Mouse (Mus musculus) E14TG2a.4 (cell line): Measurements from ENCODE around the gene Tbccd1.
"Not testable (repeated sequence)": the region's sequence is repeated elsewhere in the genome, so short reads cannot be mapped to it uniquely, and the experiment has no call there.

ENCODE experiments used
- H3K27me3 ChIP-seq: 2 replicates; pipeline ENCODE4 v1.6.1; 2014; ENCODE audit warnings: low read length, control low read depth; ENCODE audit not compliant: insufficient read depth
- H3K36me3 ChIP-seq: 2 replicates; pipeline ENCODE4 v1.6.1; 2014; ENCODE audit warnings: low read length, control low read depth; ENCODE audit not compliant: insufficient read depth
- H3K4me1 ChIP-seq: replicated peaks from 2 replicates; pipeline ENCODE4 v1.6.1; 2014; ENCODE audit warnings: low read depth, low read length, control low read depth
- H3K4me3 ChIP-seq: replicated peaks from 2 replicates; pipeline ENCODE4 v1.5.1; 2014; ENCODE audit warnings: mild to moderate bottlenecking, low read length
- H3K9me3 ChIP-seq: 2 replicates; pipeline ENCODE4 v1.6.1; 2014; ENCODE audit warnings: low read length, control low read depth
- CTCF ChIP-seq: conservative IDR thresholded peaks from 2 replicates; pipeline ENCODE4 v1.5.1; 2014; ENCODE audit warnings: low read length
- NANOG ChIP-seq: IDR thresholded peaks from 2 replicates; pipeline ENCODE4 v1.6.1; 2014; ENCODE audit warnings: borderline replicate concordance, low read length, mixed read lengths
- POU5F1 ChIP-seq: IDR thresholded peaks from 2 replicates; pipeline ENCODE4 v1.6.1; 2014; ENCODE audit warnings: low read length, borderline replicate concordance

The Tbccd1 gene

DNA sequence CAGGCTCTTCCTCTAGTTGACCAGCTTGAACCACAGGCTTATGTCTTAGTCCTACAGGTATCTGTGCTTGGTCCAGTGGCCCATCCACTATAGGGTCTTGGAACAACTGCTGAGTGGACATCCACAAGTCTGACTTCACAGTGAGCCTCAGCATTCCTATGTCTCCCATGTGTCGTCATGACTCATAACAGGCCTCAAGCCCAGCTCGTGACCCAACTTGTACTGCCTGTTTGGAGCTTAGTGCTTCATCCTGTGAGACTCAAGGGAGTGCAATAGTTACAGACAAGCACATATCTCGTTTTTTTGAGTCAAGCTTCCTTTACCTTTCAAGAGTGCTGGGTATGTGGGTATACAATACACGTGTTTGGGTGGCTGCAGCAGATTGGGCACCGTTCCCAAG, 74.8 kb downstream of the Tbccd1 start:
- Histone ChIP-seq H3K4me3 (no peak overlapping the region), H3K9me3 (peaks cover 40% of the 10 kb centered on the region), H3K27me3 (peaks cover 62% of the 10 kb centered on the region), H3K36me3 (no peaks in the 10 kb centered on the region), H3K4me1 (0 out of 2 replicates have a peak, but pooled peaks cover 12% of the 10 kb centered on the region)
- TF ChIP-seq CTCF (no peak), POU5F1 (no peak), NANOG (no peak)

DNA sequence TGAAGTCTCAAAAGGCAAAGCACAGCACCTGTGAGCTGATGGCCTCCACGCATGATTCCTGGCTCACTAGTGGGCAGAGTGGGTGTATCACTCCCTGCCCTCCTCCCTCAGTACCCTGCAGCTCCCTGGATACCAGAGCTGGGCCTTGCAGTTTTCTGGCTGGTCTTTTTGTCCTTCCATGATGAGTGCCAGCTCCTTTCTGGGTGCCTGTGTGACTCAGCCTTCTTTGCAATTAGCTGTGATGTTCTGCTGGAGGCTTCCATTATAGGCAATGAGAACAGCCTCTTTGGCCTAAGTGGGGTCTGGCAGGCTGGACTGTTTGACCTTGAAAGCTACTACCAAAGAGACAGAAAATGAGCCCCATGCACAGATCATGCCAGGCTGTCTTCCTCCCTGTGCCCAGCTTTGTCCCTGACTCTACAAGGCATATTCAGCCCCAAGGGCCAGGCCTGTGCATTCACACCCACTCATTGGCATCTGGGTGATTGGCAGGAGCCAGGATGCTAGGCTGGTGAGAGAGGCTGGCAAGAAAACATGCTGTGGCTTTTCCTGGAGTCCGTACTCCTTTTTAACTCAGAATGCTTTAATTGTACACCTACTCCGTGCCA, 78.1 kb downstream of the Tbccd1 start:
- Histone ChIP-seq H3K4me3 (no peak overlapping the region), H3K9me3 (peaks cover 42% of the 10 kb centered on the region), H3K36me3 (no peaks in the 10 kb centered on the region), H3K27me3 (peaks cover 68% of the 10 kb centered on the region), H3K4me1 (peaks cover 23% of the 10 kb centered on the region)
- TF ChIP-seq POU5F1 (no peak), CTCF (no peak), NANOG (no peak)

DNA sequence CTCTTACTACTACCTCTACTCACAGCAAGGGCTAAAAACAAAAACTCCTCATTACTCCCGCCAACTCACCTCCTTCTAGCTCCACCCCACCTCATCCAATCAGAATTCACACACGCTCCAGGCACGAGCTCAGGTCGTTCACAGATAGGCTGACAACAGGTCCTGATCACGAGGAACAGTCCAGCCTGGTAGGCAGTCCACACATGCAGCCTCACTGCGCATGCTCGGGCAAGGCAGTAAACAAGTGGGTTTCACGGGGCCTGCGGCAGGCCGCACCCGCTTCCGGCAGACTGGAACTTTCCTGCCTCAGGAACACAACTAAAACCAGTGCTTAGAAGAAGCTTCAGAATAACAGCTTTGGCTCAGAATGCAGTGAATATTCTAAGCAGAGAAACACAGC, 79.2 kb downstream of the Tbccd1 start:
- H3K36me3 ChIP-seq, H3K4me3 ChIP-seq: not testable (repeated sequence)
- peaks cover 68% of the 10 kb centered on the region for H3K27me3 ChIP-seq
- H3K9me3 ChIP-seq = peaks cover 32% of the 10 kb centered on the region
- peaks cover 23% of the 10 kb centered on the region for H3K4me1 ChIP-seq

DNA sequence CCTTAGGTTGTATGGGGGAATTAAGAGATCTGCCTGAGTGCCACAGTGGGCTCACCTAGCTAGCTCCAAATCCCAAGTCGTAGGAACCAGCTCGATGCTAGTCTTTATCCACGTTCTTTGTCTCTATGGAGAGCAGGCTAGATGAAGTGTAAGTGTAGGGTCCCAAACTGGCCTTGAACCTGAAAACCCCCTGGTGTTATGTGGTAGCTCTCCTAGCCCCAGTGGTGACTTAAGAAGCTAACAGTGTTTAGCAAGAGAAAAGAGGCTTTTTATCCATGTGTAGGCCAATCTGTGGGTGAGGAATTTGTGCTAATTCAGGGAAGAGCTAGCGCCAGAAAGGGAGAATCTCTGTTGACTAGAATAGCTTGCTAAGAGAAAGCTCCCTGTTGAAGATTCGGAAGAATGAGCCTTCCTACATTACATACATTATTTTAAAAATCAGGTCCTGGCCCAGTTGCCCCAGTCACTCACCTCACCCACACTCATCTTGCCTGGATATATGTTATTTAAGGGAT, 81.9 kb downstream of the Tbccd1 start:
- peaks cover 77% of the 10 kb centered on the region for H3K27me3 ChIP-seq
- no peak for TF ChIP-seq CTCF
- TF ChIP-seq NANOG = no peak
- TF ChIP-seq POU5F1 = no peak
- H3K4me3 ChIP-seq = no peak overlapping the region

DNA sequence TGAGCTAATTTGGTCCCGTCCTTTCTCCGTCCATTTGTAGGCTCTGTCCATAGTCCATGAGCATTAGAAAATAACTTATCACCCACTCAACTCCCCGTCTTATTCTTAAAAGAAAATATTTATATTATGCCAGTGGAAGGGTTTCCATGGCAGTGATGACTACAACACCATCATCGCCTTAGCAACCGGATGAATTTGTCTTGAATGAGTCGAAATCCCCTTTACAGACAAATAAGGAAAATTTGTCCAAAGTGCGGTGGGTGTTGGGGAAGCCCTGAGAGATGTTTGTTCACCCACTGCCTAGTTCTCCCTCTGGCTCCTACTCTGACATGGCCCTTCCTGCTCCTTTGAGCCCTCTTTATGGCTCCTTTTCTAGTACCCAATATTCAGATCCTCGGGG, 88.8 kb downstream of the Tbccd1 start:
- no peaks in the 10 kb centered on the region for H3K9me3 ChIP-seq
- no peak overlapping the region for H3K4me3 ChIP-seq
- H3K27me3 ChIP-seq = peaks cover 48% of the 10 kb centered on the region
- TF ChIP-seq CTCF (no peak), NANOG (no peak), POU5F1 (no peak)
- H3K4me1 ChIP-seq = peaks cover 12% of the 10 kb centered on the region; the same call in 1 of the 2 replicates
- H3K36me3 ChIP-seq = no peaks in the 10 kb centered on the region

More for the DNA sequence above, 81.9 kb downstream of the Tbccd1 start:
- Histone ChIP-seq H3K36me3 (no peaks in the 10 kb centered on the region), H3K9me3 (peaks cover 5% of the 10 kb centered on the region), H3K4me1 (peaks cover 26% of the 10 kb centered on the region)

DNA sequence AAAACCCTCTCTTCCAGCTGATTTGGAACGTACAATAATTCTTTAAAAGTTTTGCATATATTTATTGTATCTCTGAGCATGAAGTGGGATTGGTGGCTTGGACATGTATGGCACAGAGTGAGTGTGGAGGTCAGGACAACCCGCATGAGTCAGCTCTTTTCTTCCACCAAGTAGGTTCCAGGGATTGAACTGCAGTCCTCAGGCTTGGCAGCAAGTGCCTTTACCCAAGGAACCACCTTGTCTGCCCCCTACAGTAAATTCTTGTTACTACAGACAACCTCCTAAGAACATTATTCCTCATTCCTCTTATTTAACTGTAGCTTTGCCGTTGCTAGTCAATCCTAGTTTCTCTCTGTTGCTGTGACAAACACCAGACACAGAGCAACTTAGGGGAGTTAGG, 90.1 kb downstream of the Tbccd1 start:
- TF ChIP-seq CTCF (peak; percentile 45), NANOG (no peak)
- Histone ChIP-seq H3K4me3 (no peak overlapping the region), H3K9me3 (no peaks in the 10 kb centered on the region), H3K36me3 (no peaks in the 10 kb centered on the region), H3K27me3 (peaks cover 35% of the 10 kb centered on the region), H3K4me1 (peaks cover 12% of the 10 kb centered on the region; the same call in 1 of the 2 replicates)

DNA sequence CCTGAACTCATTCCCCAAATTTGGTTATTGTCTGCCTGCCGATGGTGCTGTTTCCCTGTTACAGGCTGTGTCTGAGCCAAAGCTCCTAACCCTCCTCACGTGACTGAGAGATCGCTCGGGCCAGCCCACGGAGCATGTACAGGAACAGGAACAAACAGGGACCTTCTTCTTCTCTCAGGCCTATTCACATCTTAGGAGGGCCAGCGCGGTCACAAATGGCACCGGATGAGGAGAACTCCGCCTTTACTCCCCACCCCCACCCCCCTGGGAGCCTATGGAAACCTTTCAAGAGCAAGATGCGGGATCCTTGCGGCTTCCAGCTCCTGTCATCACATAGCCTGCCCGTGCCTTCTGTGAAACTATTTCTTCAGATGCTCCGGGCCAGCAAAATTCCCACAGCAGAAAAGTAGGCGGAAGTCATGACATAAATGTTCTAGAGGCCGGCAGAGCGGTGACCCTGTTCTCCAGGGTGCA, 90.7 kb downstream of the Tbccd1 start:
- H3K27me3 ChIP-seq = peaks cover 31% of the 10 kb centered on the region
- no peak for TF ChIP-seq NANOG
- no peak for TF ChIP-seq CTCF
- no peak for TF ChIP-seq POU5F1
- no peaks in the 10 kb centered on the region for H3K9me3 ChIP-seq
- no peaks in the 10 kb centered on the region for H3K36me3 ChIP-seq
- H3K4me3 ChIP-seq = peak overlapping the region; percentile 52
- peaks cover 8% of the 10 kb centered on the region; the same call in 1 of the 2 replicates for H3K4me1 ChIP-seq

DNA sequence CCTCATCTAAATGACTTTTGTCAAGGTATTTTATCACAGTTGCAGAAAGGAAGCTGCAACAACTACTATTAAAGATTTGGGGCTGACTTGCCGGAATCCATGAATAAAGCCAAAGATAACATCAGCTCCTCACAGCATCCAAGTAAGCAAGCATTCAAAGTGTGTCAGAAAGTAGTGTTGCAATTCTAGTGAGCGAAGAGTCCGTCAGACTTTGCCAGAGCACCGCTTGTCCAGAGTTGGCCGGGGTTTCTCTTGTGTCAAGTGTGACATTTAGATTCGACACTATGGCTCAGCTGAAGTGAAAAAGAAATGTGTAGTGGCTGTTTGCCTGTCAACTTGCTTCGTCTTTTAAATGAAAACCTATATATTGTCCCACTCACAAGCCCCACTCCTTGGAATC, 91.9 kb downstream of the Tbccd1 start:
- Histone ChIP-seq H3K4me1 (peaks cover 8% of the 10 kb centered on the region; the same call in 1 of the 2 replicates), H3K9me3 (peaks cover 7% of the 10 kb centered on the region), H3K27me3 (peaks cover 20% of the 10 kb centered on the region), H3K4me3 (no peak overlapping the region), H3K36me3 (no peaks in the 10 kb centered on the region)
- no peak for TF ChIP-seq NANOG
- TF ChIP-seq CTCF = no peak
- TF ChIP-seq POU5F1 = no peak
